Mouse (Mus musculus) C2C12 (cell line): ENCODE results near the gene Nfxl1.

Experiments used
- CTCF ChIP-seq: IDR thresholded peaks from one replicate; pipeline ENCODE4 v1.5.1; 2011; ENCODE audit not compliant: control insufficient read depth, insufficient read depth, insufficient read length
- MAX ChIP-seq: IDR thresholded peaks from one replicate; pipeline ENCODE4 v1.6.1; 2011; ENCODE audit warnings: mild to moderate bottlenecking, control low read depth
- USF1 ChIP-seq: IDR thresholded peaks from one replicate; pipeline ENCODE4 v1.6.1; 2011; ENCODE audit warnings: low read depth, mild to moderate bottlenecking, control low read depth, moderate library complexity

DNA sequence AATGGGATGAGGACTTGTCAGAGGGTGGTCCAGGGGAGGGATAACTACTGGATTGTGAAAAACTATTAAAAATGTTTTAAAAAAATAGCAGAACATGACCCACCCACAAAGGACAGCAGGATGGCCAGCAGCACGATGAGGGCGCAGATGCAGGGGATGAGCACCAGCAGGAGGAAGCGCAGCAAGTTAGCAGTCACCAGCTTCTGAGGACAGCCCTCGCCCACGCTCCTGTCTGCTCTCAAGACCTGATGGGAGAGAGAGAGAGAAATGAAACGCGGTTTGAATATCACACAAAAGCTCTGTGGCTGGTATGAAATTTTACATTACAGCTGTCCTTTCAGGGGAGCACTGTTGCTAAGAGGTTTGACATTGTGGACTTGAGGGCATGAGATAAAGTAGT, 87.7 kb downstream of the Nfxl1 start:
- no peak for TF ChIP-seq USF1
- no peak for TF ChIP-seq CTCF
- no peak for TF ChIP-seq MAX
